Mouse (Mus musculus) adrenal gland (tissue): ENCODE measurements around the gene Ppara.

Experiments
- intact Hi-C: fragments of 180-260 bp; cut with DNase I; formaldehyde crosslinking; loops from one replicate; pipeline ENCODE4 v1.15.1; 2025
- long read RNA-seq, 2 experiments: library from polyadenylated mRNA; unstranded; transcript quantifications; one replicate each; pipeline ENCODE4 v2.0.0; 2020; ENCODE audit warnings: borderline replicate concordance in 1 of 2; ENCODE audit not compliant: insufficient replicate concordance in 1 of 2

Ppara gene
- long read RNA-seq, experiment 1, partial matches to known transcripts: 0 of 2 reads
- long read RNA-seq, experiment 1, other reads (novel, unspliced or antisense): 1 of 2 reads
- long read RNA-seq, experiment 2, partial matches to known transcripts: 0 of 8 reads
- long read RNA-seq, experiment 2, other reads (novel, unspliced or antisense): 5 of 8 reads

GRCm38 (mm10) chr15:85734571-85735033 is at the start of gene Ppara:
Ppara (plus strand) TSS chr15:85734983.
- intact Hi-C loops: no loop called here

GRCm38 (mm10) chr15:85686641-85687395 is 48.0 kb upstream of the Ppara start:
- intact Hi-C loops: no loop called here

- intact Hi-C loops: no loop called here
Measured at GRCm38 (mm10) chr15:85687630-85688410, 47.0 kb upstream of the Ppara start.

- intact Hi-C loops: no loop called here
Measured at GRCm38 (mm10) chr15:85688734-85689133, 46.0 kb upstream of the Ppara start.

- intact Hi-C loops: no loop called here
Measured at GRCm38 (mm10) chr15:85689523-85689922, 45.3 kb upstream of the Ppara start.

GRCm38 (mm10) chr15:85690058-85690457 is 44.7 kb upstream of the Ppara start:
- intact Hi-C loops: no loop called here

- intact Hi-C loops: no loop called here
Measured at GRCm38 (mm10) chr15:85690875-85691274, 43.9 kb upstream of the Ppara start.

GRCm38 (mm10) chr15:85693115-85693514 is 41.7 kb upstream of the Ppara start:
- intact Hi-C loops: no loop called here

GRCm38 (mm10) chr15:85693819-85694218 is 41.0 kb upstream of the Ppara start:
- intact Hi-C loops: no loop called here

GRCm38 (mm10) chr15:85694379-85694778 is 40.4 kb upstream of the Ppara start:
- intact Hi-C loops: no loop called here

- intact Hi-C loops: no loop called here
Measured at GRCm38 (mm10) chr15:85695304-85695703, 39.5 kb upstream of the Ppara start.

- intact Hi-C loops: no loop called here
Measured at GRCm38 (mm10) chr15:85698345-85699034, 36.3 kb upstream of the Ppara start.

- intact Hi-C loops: no loop called here
Measured at GRCm38 (mm10) chr15:85699452-85699851, 35.3 kb upstream of the Ppara start.

- intact Hi-C loops: loop anchor here (10.0 kb wide), 1 partner anchor 45 kb away; no protein-coding TSS in a partner anchor
Measured at GRCm38 (mm10) chr15:85699862-85700501, 34.8 kb upstream of the Ppara start.

GRCm38 (mm10) chr15:85700716-85701115 is 34.1 kb upstream of the Ppara start:
- intact Hi-C loops: loop anchor here (10.0 kb wide), 1 partner anchor 46 kb away; no protein-coding TSS in a partner anchor

GRCm38 (mm10) chr15:85701128-85701930 is 33.5 kb upstream of the Ppara start:
- intact Hi-C loops: loop anchor here (10.0 kb wide), 1 partner anchor 47 kb away; no protein-coding TSS in a partner anchor

GRCm38 (mm10) chr15:85702411-85702951 is 32.3 kb upstream of the Ppara start:
- intact Hi-C loops: loop anchor here (10.0 kb wide), 1 partner anchor 48 kb away; no protein-coding TSS in a partner anchor

- intact Hi-C loops: loop anchor here (10.0 kb wide), 1 partner anchor 48 kb away; no protein-coding TSS in a partner anchor
Measured at GRCm38 (mm10) chr15:85703194-85703641, 31.6 kb upstream of the Ppara start.

- intact Hi-C loops: loop anchor here (10.0 kb wide), 1 partner anchor 49 kb away; no protein-coding TSS in a partner anchor
Measured at GRCm38 (mm10) chr15:85703858-85704257, 30.9 kb upstream of the Ppara start.
